Mouse (Mus musculus): ENCODE measurements at regions not wholly inside any gene's neighbourhood (a gene's known extent, or its start where the extent isn't known, plus 50 kb on each side); places are given as distances from the start of the nearest gene placed in this dataset.

DNA sequence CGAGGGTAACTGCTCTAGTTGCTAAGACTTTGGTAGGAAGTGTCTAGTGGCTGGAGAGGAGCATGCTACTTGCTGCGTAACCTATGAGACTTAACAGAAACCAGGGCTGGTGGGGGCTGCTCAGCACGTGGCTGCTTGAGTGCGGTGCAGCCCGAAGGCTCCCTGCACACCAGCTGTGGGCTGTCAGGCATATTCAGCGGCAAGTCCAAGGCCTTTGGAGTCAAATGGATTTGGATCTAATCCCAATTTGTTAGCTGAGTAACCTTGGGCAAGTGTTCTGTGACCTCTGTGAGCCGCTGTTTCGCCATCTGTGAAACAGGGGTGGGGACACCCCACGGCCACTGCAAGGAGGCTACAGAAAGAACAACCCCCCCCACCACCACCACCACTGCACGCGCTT, 75.5 kb upstream of the Msx2 start:
- Histone ChIP-seq H3K4me1 (ENCODE audit: control insufficient read depth, insufficient read depth, low read length) (peaks cover 6% of the 10 kb centered on the region), H3K36me3 (ENCODE audit: control insufficient read depth, insufficient read depth, low read length) (no peaks in the 10 kb centered on the region), H3K27ac (replicated peaks; ENCODE audit: low read depth, low read length) (no peak overlapping the region), H3K4me2 (ENCODE audit: low read depth, severe bottlenecking) (no peak overlapping the region), H3K9ac (ENCODE audit: low read length) (no peak overlapping the region), H3K27me3 (ENCODE audit: control insufficient read depth, insufficient read depth, low read length) (no peaks in the 10 kb centered on the region), H3K4me3 (ENCODE audit: low read depth, low read length) (no peak overlapping the region), H3K9me3 (ENCODE audit: control insufficient read depth, low read length) (no peaks in the 10 kb centered on the region)
- WGBS, result 30% methylated on average over 11 of the region's 11 CpGs
- ATAC-seq (ENCODE audit: insufficient number of reproducible peaks, low FRiP score, low TSS enrichment, low read depth) (peak; percentile 72; the same call in 1 of the 2 replicates), DNase-seq (ENCODE audit: low spot score) (peak; percentile 66)

DNA sequence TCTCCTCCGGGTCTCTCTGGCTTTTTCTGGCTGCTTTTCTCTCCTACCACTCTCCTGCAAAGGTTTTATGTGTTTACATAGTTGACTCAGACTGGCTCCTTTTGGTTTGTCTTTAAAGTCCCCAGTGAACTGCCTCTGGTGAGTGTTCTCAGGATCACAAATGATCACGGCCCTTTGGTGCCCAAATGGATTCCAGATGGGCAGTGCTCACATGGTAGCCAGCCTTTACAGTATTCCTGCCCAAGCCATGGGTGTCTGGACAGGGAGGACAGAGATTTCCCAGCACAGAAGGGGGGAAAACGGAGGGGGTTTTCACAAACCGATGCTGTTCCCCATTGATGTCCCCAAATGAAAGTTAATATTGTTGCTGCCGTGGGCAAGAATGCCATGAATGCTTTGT, 70.4 kb upstream of the Msx2 start:
- Histone ChIP-seq H3K27me3 (ENCODE audit: control insufficient read depth, insufficient read depth, low read length) (no peaks in the 10 kb centered on the region), H3K27ac (replicated peaks; ENCODE audit: low read depth, low read length) (peak overlapping the region; percentile 65), H3K9me3 (ENCODE audit: control insufficient read depth, low read length) (no peaks in the 10 kb centered on the region), H3K36me3 (ENCODE audit: control insufficient read depth, insufficient read depth, low read length) (no peaks in the 10 kb centered on the region), H3K4me3 (ENCODE audit: low read depth, low read length) (no peak overlapping the region), H3K4me1 (ENCODE audit: control insufficient read depth, insufficient read depth, low read length) (peaks cover 11% of the 10 kb centered on the region), H3K4me2 (ENCODE audit: low read depth, severe bottlenecking) (no peak overlapping the region), H3K9ac (ENCODE audit: low read length) (no peak overlapping the region)
- DNase-seq (ENCODE audit: low spot score) (peak; percentile 76), ATAC-seq (ENCODE audit: insufficient number of reproducible peaks, low FRiP score, low TSS enrichment, low read depth) (no peak)
- WGBS, result 11% methylated on average over 5 of the region's 5 CpGs

DNA sequence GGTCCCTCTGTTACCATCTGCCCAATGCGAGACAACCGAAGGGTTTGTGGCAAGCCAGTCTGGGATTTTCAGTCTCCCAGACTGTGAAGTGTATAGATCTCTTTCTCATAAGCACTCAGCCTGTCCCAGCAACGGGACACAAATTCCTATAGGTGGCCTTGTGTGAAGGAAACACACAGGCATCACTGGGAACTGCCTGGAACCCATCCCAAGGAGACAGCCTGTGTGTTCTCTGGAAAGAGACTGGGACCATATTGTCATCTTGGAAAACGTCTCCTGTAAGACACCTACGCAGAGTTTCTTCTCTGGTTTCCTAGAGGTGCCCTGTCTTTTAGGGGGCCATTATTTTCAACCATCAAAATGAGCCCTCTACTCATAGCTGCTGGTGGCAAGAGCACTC, 66.9 kb upstream of the Msx2 start:
- H3K4me2 ChIP-seq (ENCODE audit: low read depth, severe bottlenecking), result no peak overlapping the region
- no peaks in the 10 kb centered on the region for H3K36me3 ChIP-seq (ENCODE audit: control insufficient read depth, insufficient read depth, low read length)
- H3K4me3 ChIP-seq (ENCODE audit: low read depth, low read length), result no peak overlapping the region
- no peak overlapping the region for H3K9ac ChIP-seq (ENCODE audit: low read length)
- no peak for DNase-seq (ENCODE audit: low spot score)
- H3K4me1 ChIP-seq (ENCODE audit: control insufficient read depth, insufficient read depth, low read length), result peaks cover 10% of the 10 kb centered on the region
- no peaks in the 10 kb centered on the region for H3K9me3 ChIP-seq (ENCODE audit: control insufficient read depth, low read length)
- 89% methylated on average over 5 of the region's 5 CpGs for WGBS
- no peak overlapping the region for H3K27ac ChIP-seq (replicated peaks; ENCODE audit: low read depth, low read length)
- no peak for ATAC-seq (ENCODE audit: insufficient number of reproducible peaks, low FRiP score, low TSS enrichment, low read depth)
- no peaks in the 10 kb centered on the region for H3K27me3 ChIP-seq (ENCODE audit: control insufficient read depth, insufficient read depth, low read length)

DNA sequence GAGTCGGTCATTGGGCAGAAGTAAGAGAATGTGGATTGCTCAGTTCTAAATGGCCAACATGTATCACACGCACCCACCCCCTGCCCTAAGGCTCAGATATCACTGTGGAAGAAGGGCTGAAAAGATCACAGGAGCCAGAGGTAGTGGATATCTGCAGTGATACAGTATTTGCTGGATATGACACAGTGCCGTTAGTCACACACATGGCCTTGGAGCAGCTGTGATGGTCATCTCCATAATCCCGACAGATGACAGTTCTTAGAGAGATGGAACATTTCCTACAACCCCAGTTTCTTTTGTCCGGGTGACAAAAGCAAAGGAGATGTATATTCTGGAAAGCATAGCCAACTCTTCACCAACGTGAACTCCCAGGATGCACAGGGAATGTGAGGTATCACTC, 65.1 kb upstream of the Msx2 start:
- ATAC-seq (ENCODE audit: insufficient number of reproducible peaks, low FRiP score, low TSS enrichment, low read depth), result no peak

DNA sequence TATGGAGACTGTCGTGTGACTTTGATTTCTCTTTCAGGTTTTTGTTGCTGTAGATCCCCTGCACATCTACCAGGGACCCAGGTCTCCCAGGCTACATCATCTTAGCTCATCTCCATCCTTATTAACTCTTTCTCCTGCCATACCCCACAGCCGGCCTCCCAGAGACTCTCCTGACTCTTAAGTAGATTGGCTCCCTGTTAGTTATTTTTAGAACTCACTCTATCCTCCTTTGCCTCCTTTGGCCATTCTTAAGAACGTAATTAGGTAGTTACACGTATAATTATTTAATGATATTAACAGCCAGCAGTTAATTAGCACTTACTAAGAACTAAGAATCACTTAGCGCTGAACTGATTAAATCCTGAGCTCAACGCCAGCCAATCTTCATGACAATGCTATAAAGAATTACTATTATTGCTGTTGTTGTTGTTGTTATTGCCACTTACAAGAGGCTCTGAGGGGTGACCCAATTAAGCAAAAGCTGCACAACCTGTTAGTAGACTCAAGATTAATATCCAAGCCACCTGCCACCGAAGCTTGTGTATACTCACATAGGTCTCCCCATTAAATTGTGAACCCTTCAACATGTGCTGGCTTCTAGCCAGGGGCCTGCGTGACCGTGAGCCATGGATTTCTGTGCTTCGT, 63.0 kb upstream of the Msx2 start:
- peaks cover 6% of the 10 kb centered on the region for H3K4me1 ChIP-seq (ENCODE audit: control insufficient read depth, insufficient read depth, low read length)
- ATAC-seq (ENCODE audit: insufficient number of reproducible peaks, low FRiP score, low TSS enrichment, low read depth), result no peak

More for the DNA sequence above, 65.1 kb upstream of the Msx2 start:
- no peak overlapping the region for H3K9ac ChIP-seq (ENCODE audit: low read length)
- no peak for DNase-seq (ENCODE audit: low spot score)
- no peaks in the 10 kb centered on the region for H3K36me3 ChIP-seq (ENCODE audit: control insufficient read depth, insufficient read depth, low read length)
- H3K27me3 ChIP-seq (ENCODE audit: control insufficient read depth, insufficient read depth, low read length), result 0 out of 2 replicates have a peak, but pooled peaks cover 3% of the 10 kb centered on the region
- H3K27ac ChIP-seq (replicated peaks; ENCODE audit: low read depth, low read length), result no peak overlapping the region
- whole genome bisulfite sequencing, result 88% methylated on average over 6 of the region's 6 CpGs
- H3K4me1 ChIP-seq (ENCODE audit: control insufficient read depth, insufficient read depth, low read length), result peaks cover 9% of the 10 kb centered on the region
- H3K4me3 ChIP-seq (ENCODE audit: low read depth, low read length), result no peak overlapping the region
- H3K9me3 ChIP-seq (ENCODE audit: control insufficient read depth, low read length), result no peaks in the 10 kb centered on the region
- no peak overlapping the region for H3K4me2 ChIP-seq (ENCODE audit: low read depth, severe bottlenecking)

DNA sequence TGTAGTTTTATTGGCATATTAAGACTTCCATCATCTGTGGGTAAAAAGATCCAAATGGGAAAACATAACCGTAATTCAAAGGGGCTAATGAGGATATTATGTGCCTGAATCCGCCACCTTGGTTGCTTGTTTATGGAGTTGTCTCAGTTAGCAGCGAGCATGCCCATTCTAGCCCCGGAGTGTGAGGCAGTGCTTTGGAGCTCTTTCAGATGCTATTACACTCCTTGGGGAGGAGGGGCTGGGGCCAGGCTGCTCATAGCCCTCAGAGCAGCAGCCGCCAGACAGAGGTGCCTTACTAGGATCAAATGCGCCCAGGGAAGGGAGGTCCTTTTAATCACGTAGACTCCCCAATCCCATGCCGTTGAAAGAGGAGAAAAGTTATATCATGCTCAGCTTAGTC, 60.9 kb upstream of the Msx2 start:
- Histone ChIP-seq H3K4me1 (ENCODE audit: control insufficient read depth, insufficient read depth, low read length) (peaks cover 9% of the 10 kb centered on the region), H3K9me3 (ENCODE audit: control insufficient read depth, low read length) (no peaks in the 10 kb centered on the region), H3K27ac (replicated peaks; ENCODE audit: low read depth, low read length) (no peak overlapping the region), H3K36me3 (ENCODE audit: control insufficient read depth, insufficient read depth, low read length) (no peaks in the 10 kb centered on the region), H3K9ac (ENCODE audit: low read length) (no peak overlapping the region), H3K4me3 (ENCODE audit: low read depth, low read length) (no peak overlapping the region), H3K4me2 (ENCODE audit: low read depth, severe bottlenecking) (no peak overlapping the region), H3K27me3 (ENCODE audit: control insufficient read depth, insufficient read depth, low read length) (0 out of 2 replicates have a peak, but pooled peaks cover 3% of the 10 kb centered on the region)
- DNase-seq (ENCODE audit: low spot score) (peak; percentile 55), ATAC-seq (ENCODE audit: insufficient number of reproducible peaks, low FRiP score, low TSS enrichment, low read depth) (no peak)
- 14% methylated on average over 8 of the region's 8 CpGs for WGBS

More for the DNA sequence above, 63.0 kb upstream of the Msx2 start:
- H3K9ac ChIP-seq (ENCODE audit: low read length), result no peak overlapping the region
- no peak for DNase-seq (ENCODE audit: low spot score)
- no peak overlapping the region for H3K27ac ChIP-seq (replicated peaks; ENCODE audit: low read depth, low read length)
- H3K36me3 ChIP-seq (ENCODE audit: control insufficient read depth, insufficient read depth, low read length), result no peaks in the 10 kb centered on the region
- H3K9me3 ChIP-seq (ENCODE audit: control insufficient read depth, low read length), result no peaks in the 10 kb centered on the region
- 0 out of 2 replicates have a peak, but pooled peaks cover 3% of the 10 kb centered on the region for H3K27me3 ChIP-seq (ENCODE audit: control insufficient read depth, insufficient read depth, low read length)
- no peak overlapping the region for H3K4me2 ChIP-seq (ENCODE audit: low read depth, severe bottlenecking)
- 80% methylated on average over 10 of the region's 10 CpGs for WGBS
- no peak overlapping the region for H3K4me3 ChIP-seq (ENCODE audit: low read depth, low read length)

DNA sequence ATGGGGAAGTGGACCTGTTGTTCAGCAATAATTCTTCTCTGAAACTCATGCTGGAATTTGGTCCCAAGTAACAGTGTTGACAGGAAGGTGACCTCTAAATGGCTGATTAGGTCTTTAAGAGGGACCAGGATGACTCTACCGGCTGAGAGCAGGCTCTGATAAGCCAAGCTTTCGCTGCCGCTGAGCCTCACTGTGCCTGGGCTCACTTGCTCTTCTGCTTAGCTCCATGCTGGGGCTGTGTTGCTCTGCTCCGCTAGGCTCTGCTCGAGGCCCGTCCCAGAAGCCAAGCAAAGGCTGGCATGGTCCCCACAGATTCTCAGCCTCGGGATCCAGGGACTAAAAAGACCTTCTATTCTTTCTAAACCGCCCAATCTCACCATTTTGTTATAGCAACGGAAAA, 54.0 kb upstream of the Msx2 start:
- no peaks in the 10 kb centered on the region for H3K36me3 ChIP-seq (ENCODE audit: control insufficient read depth, insufficient read depth, low read length)
- 79% methylated on average over 9 of the region's 9 CpGs for WGBS
- no peak for ATAC-seq (ENCODE audit: insufficient number of reproducible peaks, low FRiP score, low TSS enrichment, low read depth)
- DNase-seq (ENCODE audit: low spot score), result no peak
- no peaks in the 10 kb centered on the region for H3K9me3 ChIP-seq (ENCODE audit: control insufficient read depth, low read length)
- H3K4me3 ChIP-seq (ENCODE audit: low read depth, low read length), result no peak overlapping the region
- peaks cover 3% of the 10 kb centered on the region; the same call in 1 of the 2 replicates for H3K4me1 ChIP-seq (ENCODE audit: control insufficient read depth, insufficient read depth, low read length)
- no peak overlapping the region for H3K9ac ChIP-seq (ENCODE audit: low read length)
- no peaks in the 10 kb centered on the region for H3K27me3 ChIP-seq (ENCODE audit: control insufficient read depth, insufficient read depth, low read length)
- no peak overlapping the region for H3K4me2 ChIP-seq (ENCODE audit: low read depth, severe bottlenecking)
- H3K27ac ChIP-seq (replicated peaks; ENCODE audit: low read depth, low read length), result no peak overlapping the region

DNA sequence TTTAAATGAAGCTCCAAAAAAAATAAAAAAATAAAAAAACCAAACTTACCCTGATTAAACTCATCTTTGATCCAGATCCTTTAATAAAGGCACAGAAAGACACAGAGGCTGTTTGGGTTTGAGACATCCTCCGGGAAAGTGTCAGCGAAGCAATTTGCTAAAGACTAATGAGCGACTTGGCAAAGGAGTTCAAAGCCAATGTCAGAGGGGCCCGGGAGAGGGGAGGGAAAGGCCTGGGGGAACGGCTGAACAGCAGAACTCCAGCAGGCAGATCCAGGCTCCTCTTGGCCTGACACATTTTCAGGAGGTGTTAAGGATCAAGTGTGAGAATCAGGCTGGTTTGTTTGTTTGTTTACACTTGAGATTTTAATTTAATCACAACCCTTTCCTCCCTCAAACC, 49.9 kb upstream of the Msx2 start:
- H3K9ac ChIP-seq (ENCODE audit: low read length), result no peak overlapping the region
- H3K4me1 ChIP-seq (ENCODE audit: control insufficient read depth, insufficient read depth, low read length), result no peaks in the 10 kb centered on the region
- H3K4me2 ChIP-seq (ENCODE audit: low read depth, severe bottlenecking), result no peak overlapping the region
- DNase-seq (ENCODE audit: low spot score) (no peak), ATAC-seq (ENCODE audit: insufficient number of reproducible peaks, low FRiP score, low TSS enrichment, low read depth) (no peak)
- no peaks in the 10 kb centered on the region for H3K36me3 ChIP-seq (ENCODE audit: control insufficient read depth, insufficient read depth, low read length)
- WGBS, result 3% methylated on average over 5 of the region's 5 CpGs
- no peak overlapping the region for H3K27ac ChIP-seq (replicated peaks; ENCODE audit: low read depth, low read length)
- H3K27me3 ChIP-seq (ENCODE audit: control insufficient read depth, insufficient read depth, low read length), result no peaks in the 10 kb centered on the region
- H3K9me3 ChIP-seq (ENCODE audit: control insufficient read depth, low read length), result no peaks in the 10 kb centered on the region
- H3K4me3 ChIP-seq (ENCODE audit: low read depth, low read length), result no peak overlapping the region
